Mouse (Mus musculus) embryonic fibroblast, embryonic 13.5 days (primary cell): Measurements from ENCODE around the gene Gpx1.
A peak's percentile ranks its signal among the peaks of the same experiment; 100 is the strongest.

Experiments used
- CTCF ChIP-seq: IDR thresholded peaks from 2 replicates; pipeline ENCODE4 v1.5.1; 2011; ENCODE audit warnings: mild to moderate bottlenecking, control low read depth, low read length, moderate library complexity, borderline replicate concordance; ENCODE audit not compliant: insufficient read depth
- POLR2A ChIP-seq: IDR thresholded peaks from 2 replicates; pipeline ENCODE4 v1.6.1; 2011; ENCODE audit warnings: low read depth, mild to moderate bottlenecking, control low read depth, low read length, moderate library complexity

GRCm38 (mm10) chr9:108340258-108341138 lies 1.8 kb downstream of the Gpx1 start:
- TF ChIP-seq POLR2A (peak; percentile 16; the same call in 1 of the 2 replicates), CTCF (no peak)
